Mouse (Mus musculus) lung, postnatal 0 days (tissue): Measurements from ENCODE around the gene Cobll1.

Experiments
- CTCF ChIP-seq: IDR thresholded peaks from 2 replicates; pipeline ENCODE4 v1.5.1; 2016; ENCODE audit warnings: antibody characterized with exemption, mild to moderate bottlenecking
- EP300 ChIP-seq: IDR thresholded peaks from 2 replicates; pipeline ENCODE4 v1.6.1; 2016; ENCODE audit warnings: antibody characterized with exemption, mild to moderate bottlenecking, control low read depth

- TF ChIP-seq CTCF (no peak), EP300 (no peak)
Observed at GRCm38 (mm10) chr2:65101388-65101787, 137.8 kb downstream of the Cobll1 start.
